Mouse (Mus musculus): ENCODE results near the gene Cnnm3.

Cnnm3 gene

DNA sequence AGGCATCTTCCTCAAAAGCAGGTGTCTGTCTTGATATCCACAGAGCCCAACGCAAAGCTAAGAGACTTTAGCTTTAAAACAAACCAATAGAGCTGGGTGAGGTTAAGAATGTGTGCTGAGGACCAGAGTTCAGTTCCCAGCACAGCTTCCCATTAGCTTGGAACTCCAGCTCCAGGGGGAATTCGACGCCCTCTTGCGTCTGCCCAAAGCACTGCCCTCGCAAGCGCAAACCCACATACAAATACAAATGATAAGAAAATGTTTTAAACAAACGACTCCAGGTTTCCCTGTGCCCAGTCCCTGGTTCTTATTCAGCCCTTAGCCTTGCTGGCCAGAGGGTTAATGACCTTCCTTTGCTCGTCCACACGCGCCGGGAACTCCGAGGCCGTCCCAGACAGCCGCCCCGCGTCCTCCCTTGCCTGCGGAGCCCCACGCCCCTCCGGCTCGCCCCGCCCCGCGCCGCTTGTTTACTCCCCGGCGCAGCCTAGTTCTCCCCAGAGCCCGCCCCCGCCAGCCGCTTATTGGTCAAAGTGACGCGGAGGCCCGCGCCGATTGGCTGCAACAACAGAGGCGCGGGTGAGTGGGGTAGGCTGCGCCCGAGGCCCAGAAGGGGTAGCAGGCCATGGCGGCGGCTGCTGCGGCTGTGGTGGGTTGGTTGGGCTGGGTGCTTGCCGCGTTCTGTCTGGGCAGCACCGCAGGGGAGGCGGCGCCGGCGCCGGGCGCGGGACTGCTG, at the start of gene Cnnm3:
Gene Cnnm3, plus strand, starts transcription at position 579 of the 733 bp plus-strand sequence.
- DNase-seq (ENCODE audit: low read depth, low spot score), result peak; percentile 94

DNA sequence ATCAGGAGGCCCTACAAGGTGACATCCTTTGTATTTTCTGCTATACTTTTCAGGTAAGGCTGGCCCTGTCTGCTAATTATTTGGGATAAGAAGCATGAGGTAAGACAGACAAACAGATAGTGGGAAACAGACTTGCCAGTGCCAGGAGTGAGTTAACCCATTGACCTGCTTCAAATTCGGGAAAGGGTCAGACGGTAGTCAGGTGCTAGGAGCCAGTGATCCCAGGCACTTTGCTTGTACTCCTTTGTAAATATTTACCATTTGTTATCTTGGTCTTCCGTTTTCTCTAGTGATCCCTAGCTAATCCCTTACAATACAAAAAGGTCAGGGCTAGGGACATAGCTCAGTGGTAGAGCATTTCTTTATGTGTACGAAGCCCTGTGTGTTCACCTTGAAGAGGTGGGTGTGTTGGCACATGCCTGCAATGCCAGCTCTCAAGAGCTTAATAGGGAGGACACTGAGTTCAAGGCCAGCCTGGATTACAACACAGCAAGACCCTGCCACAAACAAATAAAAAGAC, 46.0 kb upstream of the Cnnm3 start:
- DNase-seq (ENCODE audit: low read depth, low spot score), result no peak

DNA sequence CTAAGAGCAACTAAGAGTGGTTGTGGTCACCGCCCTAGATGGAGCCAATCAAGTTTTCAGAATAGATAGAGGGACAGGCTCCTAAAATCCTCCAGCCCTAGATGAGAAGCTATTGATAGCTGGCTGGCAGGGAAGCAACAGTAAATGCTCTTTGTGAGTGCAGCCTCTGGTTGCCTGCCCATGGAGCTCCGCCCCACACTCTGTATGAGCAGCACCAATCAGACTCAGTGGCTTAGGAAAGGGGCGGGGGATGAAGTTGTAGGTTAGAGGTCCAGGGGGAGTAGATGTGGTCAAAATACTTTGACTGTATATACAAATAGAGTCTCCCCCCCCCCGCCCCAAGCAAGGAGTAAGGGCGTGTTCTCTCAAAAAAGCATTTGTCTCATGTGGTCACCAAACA, 44.2 kb upstream of the Cnnm3 start:
- DNase-seq (ENCODE audit: low read depth, low spot score), result no peak

DNA sequence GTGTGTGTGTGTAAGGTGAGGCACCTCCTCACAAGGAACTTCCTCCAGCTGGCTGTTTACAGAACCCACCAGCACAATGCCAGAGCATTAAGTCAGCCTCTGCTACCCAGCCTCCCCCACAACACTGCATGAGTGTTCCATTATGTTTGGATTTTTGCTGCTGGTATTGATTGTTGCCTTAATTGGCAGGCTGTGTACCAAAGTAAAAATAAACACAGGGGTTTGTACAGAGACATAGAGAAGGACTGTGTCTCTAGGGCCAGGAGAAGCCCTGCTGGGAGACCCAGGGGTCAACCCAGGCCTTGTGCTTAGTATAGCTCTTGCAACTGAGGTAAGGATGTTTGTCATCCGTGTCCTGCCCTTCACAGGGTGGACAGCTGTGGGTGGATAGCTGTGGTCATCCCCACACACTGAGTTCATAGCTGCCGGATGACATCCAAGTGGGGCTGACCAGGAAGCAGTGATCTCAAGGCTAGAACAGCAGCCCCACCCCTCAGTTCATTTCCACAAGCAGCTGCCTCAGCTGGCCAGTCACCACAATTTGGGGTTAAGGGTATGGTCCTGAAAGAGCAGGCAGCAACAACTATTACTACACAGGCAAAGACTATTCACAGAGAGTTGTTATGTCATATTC, 41.7 kb upstream of the Cnnm3 start:
- no peak for DNase-seq (ENCODE audit: low read depth, low spot score)

- no peak for DNase-seq (ENCODE audit: low read depth, low spot score)
These were observed 40.2 kb upstream of the Cnnm3 start, which contains the start of gene Cnnm4 for GRCm38 (mm10) chr1:36471181-36472105. Cnnm4 (plus strand) TSS chr1:36471620.

DNA sequence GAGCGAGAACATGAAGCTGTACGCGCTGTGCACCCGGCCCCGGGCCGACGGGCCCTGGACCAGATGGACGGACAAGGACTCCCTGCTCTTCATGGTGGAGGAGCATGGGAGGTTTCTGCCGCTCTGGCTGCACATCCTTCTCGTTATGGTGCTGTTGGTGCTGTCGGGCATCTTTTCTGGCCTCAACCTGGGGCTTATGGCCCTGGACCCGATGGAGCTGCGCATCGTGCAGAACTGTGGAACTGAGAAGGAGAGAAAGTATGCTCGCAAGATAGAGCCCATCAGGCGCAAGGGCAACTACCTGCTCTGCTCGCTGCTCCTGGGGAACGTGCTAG, 39.6 kb upstream of the Cnnm3 start:
- no peak for DNase-seq (ENCODE audit: low read depth, low spot score)

GRCm38 (mm10) chr1:36473211-36473780, 38.4 kb upstream of the Cnnm3 start:
- no peak for DNase-seq (ENCODE audit: low read depth, low spot score)

- DNase-seq (ENCODE audit: low read depth, low spot score), result no peak
These were observed 37.0 kb upstream of the Cnnm3 start for GRCm38 (mm10) chr1:36474646-36475045.

DNA sequence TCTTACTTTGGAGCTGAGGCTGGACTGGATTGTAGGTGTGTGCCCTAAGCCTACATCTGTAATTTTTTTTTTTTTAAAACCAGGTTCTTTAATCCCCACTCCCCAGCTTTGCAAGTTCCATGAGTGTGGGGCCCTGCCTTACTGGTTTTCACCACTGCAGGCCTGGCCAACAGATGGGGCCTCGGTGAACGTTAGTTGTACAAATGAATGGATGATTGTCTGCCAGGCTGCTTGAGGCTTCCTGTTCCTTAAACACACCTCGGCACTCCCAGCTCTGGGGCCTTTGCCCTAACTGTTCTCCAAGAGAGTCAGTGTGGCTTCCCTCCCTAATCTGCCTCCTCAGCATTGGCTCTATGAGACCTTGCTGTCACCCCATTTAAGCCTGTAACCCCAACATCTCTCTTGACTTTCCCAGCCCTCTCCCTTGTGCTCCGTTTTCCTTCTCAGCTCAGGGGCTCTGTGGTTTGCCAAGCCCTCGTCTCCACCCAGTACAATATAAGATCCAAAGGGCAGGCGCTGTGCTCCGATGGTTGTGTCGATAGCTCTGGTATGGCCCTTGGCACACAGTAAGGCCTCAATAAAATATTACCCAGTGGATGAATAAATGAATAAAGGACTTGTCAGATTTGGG, 36.1 kb upstream of the Cnnm3 start:
- no peak for DNase-seq (ENCODE audit: low read depth, low spot score)

DNA sequence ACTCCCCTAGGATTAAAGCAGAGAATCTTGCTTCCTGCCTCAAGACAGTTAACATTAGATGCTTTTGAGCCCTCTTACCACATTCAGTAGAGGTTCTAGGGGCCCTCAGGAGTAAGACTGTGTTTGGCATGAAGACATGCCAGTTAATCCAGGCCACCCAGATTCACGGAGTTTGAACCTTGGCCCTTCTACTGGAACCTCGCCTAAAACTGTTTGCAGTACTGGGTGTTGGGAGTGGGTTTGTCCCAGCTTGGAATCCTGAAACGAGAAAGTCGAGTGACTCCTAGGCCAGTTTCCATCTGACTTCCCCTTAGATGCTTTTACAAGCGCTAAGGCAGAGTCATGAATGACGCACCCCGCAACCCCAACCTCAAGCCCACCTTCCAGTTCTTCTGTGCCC, 35.2 kb upstream of the Cnnm3 start:
- no peak for DNase-seq (ENCODE audit: low read depth, low spot score)

DNA sequence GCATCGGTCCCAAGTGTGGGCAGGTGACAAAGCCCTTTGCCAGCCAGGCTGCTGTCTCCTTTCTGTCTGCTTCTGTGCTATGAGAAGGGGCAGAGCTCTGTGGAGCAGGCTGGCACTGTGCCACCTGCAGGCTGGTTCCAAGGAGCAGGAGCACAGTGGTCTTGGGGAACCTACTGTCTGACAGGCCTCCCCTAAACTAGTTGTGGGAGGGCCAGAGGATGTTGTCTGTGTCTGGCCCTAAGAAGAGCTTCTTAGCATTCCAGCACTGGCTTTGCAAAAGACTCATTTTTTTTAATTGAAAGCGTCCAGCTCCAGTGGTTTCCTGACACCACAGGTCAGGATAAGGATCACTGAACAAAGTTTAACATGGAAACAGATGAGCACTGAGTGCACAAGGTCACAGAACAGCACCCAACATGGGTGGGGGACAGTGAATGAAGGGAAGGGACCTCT, 33.3 kb upstream of the Cnnm3 start:
- DNase-seq (ENCODE audit: low read depth, low spot score), result no peak

- DNase-seq (ENCODE audit: low read depth, low spot score), result no peak
These were observed 31.5 kb upstream of the Cnnm3 start for GRCm38 (mm10) chr1:36479903-36480899.

GRCm38 (mm10) chr1:36483825-36484224, 27.8 kb upstream of the Cnnm3 start:
- no peak for DNase-seq (ENCODE audit: low read depth, low spot score)

DNA sequence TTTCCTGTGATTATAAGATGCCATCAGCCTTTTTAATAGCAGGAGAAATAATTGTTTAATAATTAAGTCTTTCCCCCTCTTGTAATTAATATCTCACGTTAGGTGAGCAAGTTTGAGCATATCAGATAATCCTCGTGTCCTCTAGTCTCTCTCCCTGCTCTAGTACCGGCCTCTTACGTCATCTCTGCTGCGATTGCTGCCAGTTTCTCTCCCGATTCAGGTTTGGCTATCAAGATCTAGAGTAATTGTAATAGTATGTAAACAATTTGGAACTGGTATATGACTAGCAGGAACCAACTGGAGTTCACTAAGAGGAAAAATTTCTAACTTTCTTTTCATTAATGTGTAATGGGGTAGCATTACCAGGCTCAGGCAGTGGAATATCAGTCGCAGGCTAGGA, 26.6 kb upstream of the Cnnm3 start:
- no peak for DNase-seq (ENCODE audit: low read depth, low spot score)

DNA sequence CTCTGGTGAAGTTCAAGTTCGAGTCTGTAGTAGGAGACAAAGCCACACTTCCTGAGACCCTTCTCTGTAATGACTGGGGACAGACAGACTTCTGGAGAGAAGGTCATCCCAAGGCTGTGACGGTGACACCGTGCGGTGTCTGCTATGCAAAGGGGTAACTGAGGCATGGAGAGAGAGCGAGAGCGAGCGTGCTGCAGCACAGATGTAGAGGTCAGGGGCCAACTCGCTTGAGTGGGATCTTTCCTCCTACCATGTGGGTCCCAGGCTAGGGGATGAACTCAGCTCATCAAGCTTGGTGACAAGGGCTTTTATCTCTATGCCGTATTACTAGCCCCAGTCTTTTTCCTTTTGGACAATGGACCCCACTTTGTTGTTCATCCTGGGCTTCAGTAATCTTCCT, 24.6 kb upstream of the Cnnm3 start:
- DNase-seq (ENCODE audit: low read depth, low spot score), result no peak

GRCm38 (mm10) chr1:36489661-36490060, 22.0 kb upstream of the Cnnm3 start:
- no peak for DNase-seq (ENCODE audit: low read depth, low spot score)

DNA sequence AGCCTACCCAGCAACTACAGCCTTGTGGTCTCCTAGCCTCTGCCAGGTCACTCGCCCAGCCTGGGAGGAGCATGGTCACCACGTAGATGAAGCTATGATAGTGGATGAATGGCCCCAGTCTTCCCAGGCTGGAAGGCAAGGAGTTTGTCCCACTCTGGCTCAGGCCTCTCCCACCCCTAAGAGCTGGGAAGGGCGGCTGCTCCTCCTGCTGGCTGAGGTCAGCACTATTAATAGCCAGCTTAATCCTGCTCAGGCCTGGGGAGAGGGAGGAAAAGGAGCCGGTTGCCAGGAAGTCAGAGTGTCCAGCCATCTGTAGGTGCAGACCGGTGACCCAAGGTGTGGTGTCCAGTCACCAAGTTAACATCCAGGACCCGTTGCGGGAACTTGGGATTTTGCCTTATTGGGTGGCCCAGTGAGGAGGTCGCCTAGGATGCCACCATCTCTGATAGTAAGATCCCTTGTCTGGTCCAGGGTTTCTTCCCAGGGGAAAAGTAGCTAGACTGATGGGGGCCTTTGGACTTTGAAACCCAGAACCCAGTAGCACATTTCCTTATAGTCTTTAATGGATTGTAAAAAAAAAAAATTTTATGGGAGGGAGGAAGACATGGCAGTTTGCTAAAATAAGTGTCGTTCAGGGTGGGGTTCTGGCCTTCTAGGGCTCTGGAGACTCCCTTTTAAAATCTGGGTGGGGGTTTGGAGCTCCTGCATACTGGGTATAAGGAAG, 19.1 kb upstream of the Cnnm3 start:
- DNase-seq (ENCODE audit: low read depth, low spot score), result no peak

DNA sequence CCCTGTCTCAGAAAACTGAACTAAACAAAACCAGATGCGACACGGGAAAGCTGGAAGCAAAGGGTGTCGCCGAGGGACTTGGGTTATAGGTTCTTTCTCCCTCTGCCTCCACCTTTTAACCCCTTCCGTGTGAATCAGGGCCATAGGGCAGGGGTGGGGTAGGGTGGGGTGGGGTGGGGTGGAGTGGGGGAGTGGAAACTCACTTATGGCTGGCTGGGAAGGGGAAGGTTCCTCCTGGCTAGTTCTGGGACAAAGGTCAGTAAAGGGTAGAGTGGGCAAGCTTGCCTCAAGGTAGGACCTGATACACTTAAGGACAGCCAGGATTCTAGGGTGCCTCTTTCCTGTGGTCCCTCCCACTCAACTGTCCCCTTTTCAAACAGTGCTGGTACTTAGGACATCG, 18.4 kb upstream of the Cnnm3 start:
- no peak for DNase-seq (ENCODE audit: low read depth, low spot score)

- no peak for DNase-seq (ENCODE audit: low read depth, low spot score)
These were observed 14.9 kb upstream of the Cnnm3 start for GRCm38 (mm10) chr1:36496719-36497118.
